Mouse (Mus musculus) liver, embryonic 14.5 days (tissue): Measurements from ENCODE around the gene Wap.

ENCODE experiments used
- CTCF ChIP-seq: IDR thresholded peaks from 2 replicates; pipeline ENCODE4 v1.5.1; 2016; ENCODE audit warnings: antibody characterized with exemption, low read depth, control low read depth
- EP300 ChIP-seq: IDR thresholded peaks from 2 replicates; pipeline ENCODE4 v1.6.1; 2016; ENCODE audit warnings: antibody characterized with exemption, low read depth

DNA sequence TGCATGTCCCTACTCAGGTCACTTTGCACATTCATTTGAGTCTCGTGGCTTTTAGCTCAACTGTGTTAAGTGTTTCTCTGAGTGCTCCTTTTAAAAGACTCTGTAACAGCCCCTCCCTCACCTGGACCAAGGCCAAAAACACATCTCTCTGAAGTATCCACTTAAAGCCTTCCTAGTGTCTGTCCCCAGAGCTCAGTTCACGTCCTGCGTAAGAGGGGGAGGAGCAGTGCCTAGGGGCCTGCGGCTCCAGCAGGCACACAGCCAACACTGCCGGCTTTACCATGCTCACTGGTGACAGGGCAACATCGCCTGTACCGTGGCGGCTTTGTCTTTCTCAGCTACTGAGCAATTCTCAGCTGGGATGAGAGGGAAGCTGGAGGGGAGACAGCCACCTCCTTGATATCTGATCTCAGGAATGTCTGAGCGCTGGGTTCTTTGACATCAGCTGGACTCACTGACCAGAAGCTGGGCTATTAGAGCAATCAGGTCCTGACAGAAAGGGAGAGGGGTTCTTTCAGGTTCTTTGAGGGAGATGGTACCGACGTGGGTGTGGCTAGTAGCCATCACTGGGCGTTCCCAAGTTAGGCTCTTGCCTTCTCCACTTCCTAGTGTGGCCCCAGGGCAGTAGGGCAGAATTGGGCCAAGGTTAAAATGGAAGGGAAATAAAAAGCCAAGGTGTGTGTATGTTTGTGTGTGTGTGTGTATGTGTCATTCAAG is 34.4 kb downstream of the Wap start:
- TF ChIP-seq CTCF (no peak), EP300 (no peak)
